Mouse (Mus musculus): ENCODE results near the gene Rapgef1.
"Not testable (repeated sequence)": the region's sequence is repeated elsewhere in the genome, so short reads cannot be mapped to it uniquely, and the experiment has no call there.

The Rapgef1 gene

GRCm38 (mm10) chr2:29623247-29624090, 3.9 kb downstream of the Rapgef1 start:
- no peak for DNase-seq (ENCODE audit: low read depth, low spot score)

- DNase-seq (ENCODE audit: low read depth, low spot score), result no peak
Observed at GRCm38 (mm10) chr2:29624091-29624608, 4.6 kb downstream of the Rapgef1 start.

- DNase-seq (ENCODE audit: low read depth, low spot score), result peak; percentile 96
Observed at GRCm38 (mm10) chr2:29624739-29625138, 5.2 kb downstream of the Rapgef1 start.

GRCm38 (mm10) chr2:29625573-29626200, 6.2 kb downstream of the Rapgef1 start:
- DNase-seq (ENCODE audit: low read depth, low spot score), result no peak

- DNase-seq (ENCODE audit: low read depth, low spot score), result no peak
Observed at GRCm38 (mm10) chr2:29627337-29627736, 7.8 kb downstream of the Rapgef1 start.

- no peak for DNase-seq (ENCODE audit: low read depth, low spot score)
Observed at GRCm38 (mm10) chr2:29628186-29628585, 8.7 kb downstream of the Rapgef1 start.

- no peak for DNase-seq (ENCODE audit: low read depth, low spot score)
Observed at GRCm38 (mm10) chr2:29628763-29629181, 9.3 kb downstream of the Rapgef1 start.

- DNase-seq (ENCODE audit: low read depth, low spot score), result no peak
Observed at GRCm38 (mm10) chr2:29629311-29629710, 9.8 kb downstream of the Rapgef1 start.

- no peak for DNase-seq (ENCODE audit: low read depth, low spot score)
Observed at GRCm38 (mm10) chr2:29630141-29630771, 10.7 kb downstream of the Rapgef1 start.

GRCm38 (mm10) chr2:29631020-29631419, 11.5 kb downstream of the Rapgef1 start:
- no peak for DNase-seq (ENCODE audit: low read depth, low spot score)

GRCm38 (mm10) chr2:29631564-29632167, 12.1 kb downstream of the Rapgef1 start:
- DNase-seq (ENCODE audit: low read depth, low spot score), result not testable (repeated sequence)

GRCm38 (mm10) chr2:29632168-29632662, 12.7 kb downstream of the Rapgef1 start:
- no peak for DNase-seq (ENCODE audit: low read depth, low spot score)

GRCm38 (mm10) chr2:29633101-29633554, 13.6 kb downstream of the Rapgef1 start:
- DNase-seq (ENCODE audit: low read depth, low spot score), result peak; percentile 87

- DNase-seq (ENCODE audit: low read depth, low spot score), result no peak
Observed at GRCm38 (mm10) chr2:29633782-29634181, 14.3 kb downstream of the Rapgef1 start.

- DNase-seq (ENCODE audit: low read depth, low spot score), result no peak
Observed at GRCm38 (mm10) chr2:29634541-29634940, 15.0 kb downstream of the Rapgef1 start.

- DNase-seq (ENCODE audit: low read depth, low spot score), result no peak
Observed at GRCm38 (mm10) chr2:29635966-29636507, 16.5 kb downstream of the Rapgef1 start.

GRCm38 (mm10) chr2:29637528-29637927, 18.0 kb downstream of the Rapgef1 start:
- no peak for DNase-seq (ENCODE audit: low read depth, low spot score)

- no peak for DNase-seq (ENCODE audit: low read depth, low spot score)
Observed at GRCm38 (mm10) chr2:29639377-29639776, 19.9 kb downstream of the Rapgef1 start.

GRCm38 (mm10) chr2:29639953-29640743, 20.6 kb downstream of the Rapgef1 start:
- DNase-seq (ENCODE audit: low read depth, low spot score), result no peak

- DNase-seq (ENCODE audit: low read depth, low spot score), result no peak
Observed at GRCm38 (mm10) chr2:29641707-29642106, 22.2 kb downstream of the Rapgef1 start.

Data from skeletal muscle tissue, adult 2 months (tissue).